18 mouse cellular contexts compared by ENCODE assay signal in genomic region chr7:16128344-16128743, GRCm38 (mm10). TPM values are rescaled to one million over a fixed set of nuclear protein-coding genes. Genes with fewer than 3 reads are reported as not detected.
DNase-seq lines count a peak whose midpoint lies in the region; TF ChIP-seq lines count a peak whose summit lies in the region.
"Had no signal": no experiment of that assay in that cellular context is flagged by ENCODE, and none has a peak within 500 bp of the region (broad histone marks: within the 10 kb centered on the region; RNA-seq: fewer than 3 reads in every experiment).

No protein-coding gene starts in this region.

- peaks cover 3% of the 10 kb centered on the region; the same call in 1 of the 2 replicates for H3K27me3 ChIP-seq in heart, adult 2 months (ENCODE audit: control insufficient read depth, insufficient read depth, low read length)
- H3K27me3 ChIP-seq: embryonic facial prominence, embryonic 15.5 days; hindbrain, embryonic 15.5 days; neural tube, embryonic 15.5 days had no signal

- no peak overlapping the region for H3K27ac ChIP-seq in heart, adult 2 months
- H3K27ac ChIP-seq: embryonic facial prominence, embryonic 15.5 days; limb, embryonic 12.5 days; liver, embryonic 15.5 days had no signal

- peaks cover 2% of the 10 kb centered on the region; the same call in 1 of the 2 replicates for H3K4me1 ChIP-seq in heart, adult 2 months (ENCODE audit: control insufficient read depth, insufficient read depth, low read length)

- H3K79me2 ChIP-seq in heart, adult 2 months (replicated peaks; ENCODE audit: control insufficient read depth, insufficient read depth, low read length) = no peaks in the 10 kb centered on the region

- TF ChIP-seq POLR2A in heart, adult 2 months (IDR thresholded peaks at IDR 0.05; ENCODE audit: insufficient read depth, low read depth, low read length) = no peak

- H3K36me3 ChIP-seq in heart, adult 2 months (ENCODE audit: control insufficient read depth, insufficient read depth, low read length) = no peaks in the 10 kb centered on the region
- H3K36me3 ChIP-seq: hindbrain, embryonic 15.5 days; liver, embryonic 15.5 days had no signal

- no peak for TF ChIP-seq EP300 in heart, adult 2 months (IDR thresholded peaks at IDR 0.05; ENCODE audit: insufficient read depth, low read depth, low read length)

- intact Hi-C loops in heart, postnatal 10 days (cut with DNase I) = no loop called here
- intact Hi-C loops in heart, adult 2 months (cut with DNase I) = loop anchor here (5.0 kb wide), 1 partner anchor 49 kb away; the partner anchor contains the start of gene Meis3

- peak; percentile 26 for DNase-seq in adrenal gland, postnatal 10 days
- DNase-seq in adrenal gland, adult 8-10 months = no peak
- DNase-seq in heart, postnatal 10 days = peak; percentile 37 to 42
- DNase-seq in heart, adult 2 months = no peak
- DNase-seq in right cerebral cortex, adult 18-20 months = peak; percentile 50
- no peak for DNase-seq in right cerebral cortex, postnatal 25 days
- DNase-seq in cerebellum, postnatal 10 days = peak; percentile 91 to 93
- no peak for DNase-seq in kidney, adult 8-10 months
- DNase-seq: lung, postnatal 14 days; thymus, adult 18-20 months had no signal

- H3K4me3 ChIP-seq in heart, adult 2 months = no peak overlapping the region
- H3K4me3 ChIP-seq: embryonic facial prominence, embryonic 15.5 days; limb, embryonic 12.5 days; liver, embryonic 15.5 days had no signal

- no peak overlapping the region for H3K9ac ChIP-seq in heart, adult 2 months (ENCODE audit: low read depth, low read length)
- H3K9ac ChIP-seq: embryonic facial prominence, embryonic 15.5 days; kidney, embryonic 15.5 days; limb, embryonic 12.5 days; liver, embryonic 15.5 days; neural tube, embryonic 15.5 days had no signal

- TF ChIP-seq CTCF in heart, adult 2 months (IDR thresholded peaks at IDR 0.05) = no peak

- WGBS in heart, adult 2 months = 44% methylated on average over 6 of the region's 6 CpGs

RNA-seq across cellular contexts. Expression of gene Slc8a2, which starts 1.3 kb away (rescaled TPM):
- 1 to 10 TPM; 3.0 to 3.8 TPM for total RNA-seq in adrenal gland, postnatal 10 days (2021)
- 1 to 10 TPM; 2.8 to 5.5 (median 4.1) TPM for total RNA-seq in adrenal gland, adult 8-10 months (2022)
- 1 to 10 TPM; 1.3 to 1.4 TPM for total RNA-seq in heart, postnatal 10 days (2021)
- total RNA-seq in heart, adult 2 months (2021) = under 1 TPM; 0.50 to 0.84 TPM
- polyA plus RNA-seq in heart, adult 2 months (2012; rRNA removed) = 0.61 and 0.96 TPM in 2 replicates
- total RNA-seq: granulocyte monocyte progenitor cell, adult 5-6 weeks; megakaryocyte-erythroid progenitor cell, adult 5-6 weeks had no signal
- polyA plus RNA-seq: liver, embryonic 15.5 days had no signal

RNA-seq across cellular contexts. Expression of gene Kptn, which starts 8.6 kb away (rescaled TPM):
- total RNA-seq in adrenal gland, postnatal 10 days (2021) = 10 to 100 TPM; 24.9 to 25.4 TPM
- 10 to 100 TPM; 19.6 to 35.1 (median 30.2) TPM for total RNA-seq in adrenal gland, adult 8-10 months (2022)
- total RNA-seq in heart, postnatal 10 days (2021) = 10 to 100 TPM; 24.1 to 27.7 TPM
- total RNA-seq in heart, adult 2 months (2021) = 10 to 100 TPM; 17.8 to 20.6 TPM
- 38.3 and 45.2 TPM in 2 replicates for polyA plus RNA-seq in heart, adult 2 months (2012; rRNA removed)

RNA-seq across cellular contexts. Expression of gene Napa, which starts 30.1 kb away (rescaled TPM):
- 100 to 1,000 TPM; 106 to 109 TPM for total RNA-seq in adrenal gland, postnatal 10 days (2021)
- total RNA-seq in adrenal gland, adult 8-10 months (2022) = 100 to 1,000 TPM; 175 to 194 (median 175) TPM
- total RNA-seq in heart, postnatal 10 days (2021) = 100 to 1,000 TPM in 1 of 2 experiments, 10 to 100 TPM in 1; 93.2 to 100 TPM
- total RNA-seq in heart, adult 2 months (2021) = 10 to 100 TPM; 74.0 to 95.3 TPM
- polyA plus RNA-seq in heart, adult 2 months (2012; rRNA removed) = 147 and 165 TPM in 2 replicates

RNA-seq across cellular contexts. Expression of gene Meis3, which starts 46.5 kb away (rescaled TPM):
- total RNA-seq in adrenal gland, postnatal 10 days (2021) = 10 to 100 TPM in 1 of 2 experiments, 1 to 10 TPM in 1; 9.6 to 12.2 TPM
- 10 to 100 TPM; 11.5 to 27.5 (median 19.7) TPM for total RNA-seq in adrenal gland, adult 8-10 months (2022)
- 1 to 10 TPM; 6.1 to 6.5 TPM for total RNA-seq in heart, postnatal 10 days (2021)
- total RNA-seq in heart, adult 2 months (2021) = 1 to 10 TPM; 4.3 to 4.6 TPM
- 7.4 and 8.7 TPM in 2 replicates for polyA plus RNA-seq in heart, adult 2 months (2012; rRNA removed)
- total RNA-seq: granulocyte monocyte progenitor cell, adult 5-6 weeks had no signal

Comparison
In these comparisons a context has a peak if more than half of its experiments do, and no peak if none do; other contexts are left out.
1. DNase-seq: peak in adrenal gland, postnatal 10 days (single experiment), heart, postnatal 10 days (2 of 2), right cerebral cortex, adult 18-20 months (single experiment) and cerebellum, postnatal 10 days (2 of 2); none in adrenal gland, adult 8-10 months (single experiment), heart, adult 2 months (0 of 2), right cerebral cortex, postnatal 25 days (single experiment) and kidney, adult 8-10 months (0 of 2).